Mouse (Mus musculus): ENCODE results near the gene Olfr1240. TPM values are rescaled to one million over a fixed set of nuclear protein-coding genes. Genes with fewer than 3 reads are reported as not detected.

Gene Olfr1240
- total RNA-seq (2021): not detected
- long read RNA-seq, experiment 1: 0 reads
- long read RNA-seq, experiment 2: 0 reads

GRCm38 (mm10) chr2:89442900-89443299, at the start of gene Olfr1240:
TSS of gene Olfr1240 (minus strand) at chr2:89443000.
- DNase-seq: no peak

- DNase-seq: no peak
Measured at GRCm38 (mm10) chr2:89487026-89487425, 44.2 kb upstream of the Olfr1240 start, which contains the start of gene Olfr1241. TSS of gene Olfr1241 (minus strand) at chr2:89487126.

GRCm38 (mm10) chr2:89420307-89420706, 22.5 kb downstream of the Olfr1240 start, which contains the start of gene Olfr1239:
TSS of gene Olfr1239 (minus strand) at chr2:89420407.
- DNase-seq: no peak

- no peak for DNase-seq
Measured at GRCm38 (mm10) chr2:89414557-89414956, 28.2 kb downstream of the Olfr1240 start.

GRCm38 (mm10) chr2:89409576-89409975, 33.2 kb downstream of the Olfr1240 start, which contains the start of gene Olfr1238:
TSS of gene Olfr1238 (minus strand) at chr2:89409676.
- no peak for DNase-seq

GRCm38 (mm10) chr2:89400882-89401281, 41.9 kb downstream of the Olfr1240 start:
- no peak for DNase-seq

Other genes starting within 250 kb of the Olfr1240 start
- gene Olfr1226, start 243.0 kb downstream of the Olfr1240 start, total RNA-seq (2021): not detected
- gene Olfr1228, start 188.9 kb downstream of the Olfr1240 start, total RNA-seq (2021): not detected
- not detected for gene Olfr1229, start 155.0 kb downstream of the Olfr1240 start, total RNA-seq (2021)
- not detected for gene Olfr1230, start 145.7 kb downstream of the Olfr1240 start, total RNA-seq (2021)
- not detected for gene Olfr1231, start 135.9 kb downstream of the Olfr1240 start, total RNA-seq (2021)
- gene Olfr1232, start 113.3 kb downstream of the Olfr1240 start, total RNA-seq (2021): not detected
- not detected for gene Olfr1233, start 100.6 kb downstream of the Olfr1240 start, total RNA-seq (2021)
- not detected for gene Olfr1234, start 78.1 kb downstream of the Olfr1240 start, total RNA-seq (2021)
- gene Olfr1238, start 33.3 kb downstream of the Olfr1240 start, total RNA-seq (2021): not detected
- not detected for gene Olfr1239, start 22.6 kb downstream of the Olfr1240 start, total RNA-seq (2021)
- gene Olfr1241, start 44.1 kb upstream of the Olfr1240 start, total RNA-seq (2021): not detected
- not detected for gene Olfr1242, start 55.3 kb upstream of the Olfr1240 start, total RNA-seq (2021)
- gene Olfr1243, start 88.5 kb upstream of the Olfr1240 start, total RNA-seq (2021): not detected
- not detected for gene Olfr1245, start 135.4 kb upstream of the Olfr1240 start, total RNA-seq (2021)
- gene Olfr1246, start 150.2 kb upstream of the Olfr1240 start, total RNA-seq (2021): not detected
- not detected for gene Olfr1247, start 171.1 kb upstream of the Olfr1240 start, total RNA-seq (2021)
- not detected for gene Olfr1248, start 175.2 kb upstream of the Olfr1240 start, total RNA-seq (2021)
- gene Olfr1249, start 192.0 kb upstream of the Olfr1240 start, total RNA-seq (2021): not detected
- not detected for gene Olfr1250, start 218.5 kb upstream of the Olfr1240 start, total RNA-seq (2021)
- gene Olfr1251, start 228.9 kb upstream of the Olfr1240 start, total RNA-seq (2021): not detected